Comparison of ENCODE assay signal across 8 mouse cellular contexts in genomic region chr4:134127121-134127455, GRCm38 (mm10). TPM values are rescaled to one million over a fixed set of nuclear protein-coding genes. Genes with fewer than 3 reads are reported as not detected.
DNase-seq lines count a peak whose midpoint lies in the region; ATAC-seq lines count a peak whose summit lies in the region.

No protein-coding gene starts in this region.

- H3K4me1 ChIP-seq in kidney, embryonic 16.5 days (ENCODE audit: insufficient read depth, low read length) = peaks cover 28% of the 10 kb centered on the region
- H3K4me1 ChIP-seq in brown adipose tissue, adult 24 weeks (ENCODE audit: control insufficient read depth, insufficient read depth, insufficient read length, low read length) = peaks cover 11% of the 10 kb centered on the region; the same call in 1 of the 2 replicates
- H3K4me1 ChIP-seq in midbrain, embryonic 10.5 days = peaks cover 42% of the 10 kb centered on the region

- H3K27me3 ChIP-seq in kidney, embryonic 16.5 days (ENCODE audit: insufficient read depth, low read length) = no peaks in the 10 kb centered on the region
- no peaks in the 10 kb centered on the region for H3K27me3 ChIP-seq in midbrain, embryonic 10.5 days (ENCODE audit: low read depth, poor library complexity, severe bottlenecking)

- H3K9me3 ChIP-seq in kidney, embryonic 16.5 days (ENCODE audit: low read length) = no peaks in the 10 kb centered on the region
- H3K9me3 ChIP-seq in midbrain, embryonic 10.5 days (replicated peaks) = no peaks in the 10 kb centered on the region

- no peak for DNase-seq in kidney, postnatal 14 days
- DNase-seq in induced T-regulatory cell, adult 2 months (ENCODE audit: low read depth) = peak; percentile 42
- DNase-seq in midbrain, embryonic 10.5 days (ENCODE audit: low spot score) = no peak
- no peak for DNase-seq in urinary bladder, postnatal 36 days (ENCODE audit: low spot score in 2 of 2)
- no peak for DNase-seq in ovary, postnatal 36 days (ENCODE audit: low spot score)
- DNase-seq in lung, adult 18-20 months = no peak

- H3K4me2 ChIP-seq in kidney, embryonic 16.5 days (replicated peaks; ENCODE audit: low read depth, low read length) = peak overlapping the region; percentile 88; the same call in 1 of the 2 replicates

- H3K9ac ChIP-seq in kidney, embryonic 16.5 days (replicated peaks; ENCODE audit: low read length) = peak overlapping the region; percentile 90; the same call in 1 of the 2 replicates

- no peak for ATAC-seq in kidney, embryonic 16.5 days (ENCODE audit: low FRiP score, low TSS enrichment)

- peaks cover 7% of the 10 kb centered on the region; the same call in 1 of the 2 replicates for H3K36me3 ChIP-seq in kidney, embryonic 16.5 days (ENCODE audit: insufficient read depth, low read length)
- peaks cover 24% of the 10 kb centered on the region for H3K36me3 ChIP-seq in midbrain, embryonic 10.5 days

- H3K4me3 ChIP-seq in kidney, embryonic 16.5 days (ENCODE audit: low read length) = peak overlapping the region; percentile 86; the same call in 1 of the 2 replicates
- peak overlapping the region; percentile 90 for H3K4me3 ChIP-seq in brown adipose tissue, adult 24 weeks (ENCODE audit: insufficient read depth, low read depth, low read length)
- H3K4me3 ChIP-seq in midbrain, embryonic 10.5 days = peak overlapping the region; percentile 84; the same call in 1 of the 2 replicates

- H3K27ac ChIP-seq in kidney, embryonic 16.5 days (ENCODE audit: low read length) = no peak overlapping the region
- H3K27ac ChIP-seq in brown adipose tissue, adult 24 weeks (replicated peaks; ENCODE audit: low read depth, low read length) = no peak overlapping the region
- no peak overlapping the region for H3K27ac ChIP-seq in midbrain, embryonic 10.5 days (replicated peaks)

- 83% methylated on average over 7 of the region's 7 CpGs for WGBS in kidney, embryonic 16.5 days
- WGBS in midbrain, embryonic 10.5 days = 85% methylated on average over 7 of the region's 7 CpGs

RNA-seq across cellular contexts. Expression of gene Sh3bgrl3, which starts 1.5 kb away (rescaled TPM):
- polyA plus RNA-seq in kidney, embryonic 16.5 days (2015; fragmentation: Nextera tagmentation; extraction: Ambion mirVana) = 389 and 435 TPM in 2 replicates
- polyA plus RNA-seq in brown adipose tissue, adult 24 weeks (2012; ENCODE audit: insufficient read depth, insufficient read length, missing spikeins) = 39.0 and 44.7 TPM in 2 replicates
- polyA plus RNA-seq in midbrain, embryonic 10.5 days (2016; fragmentation: Nextera tagmentation; extraction: Ambion mirVana) = 302 and 324 TPM in 2 replicates

RNA-seq across cellular contexts. Expression of gene Ubxn11, which starts 24.7 kb away (rescaled TPM):
- polyA plus RNA-seq in kidney, embryonic 16.5 days (2015; fragmentation: Nextera tagmentation; extraction: Ambion mirVana) = 13.5 and 13.8 TPM in 2 replicates
- 2.1 TPM in 1 of 2 replicates, not detected in the other for polyA plus RNA-seq in brown adipose tissue, adult 24 weeks (2012; ENCODE audit: insufficient read depth, insufficient read length, missing spikeins)
- 4.8 and 6.5 TPM in 2 replicates for polyA plus RNA-seq in midbrain, embryonic 10.5 days (2016; fragmentation: Nextera tagmentation; extraction: Ambion mirVana)

RNA-seq across cellular contexts. Expression of gene Cd52, which starts 32.2 kb away (rescaled TPM):
- polyA plus RNA-seq in kidney, embryonic 16.5 days (2015; fragmentation: Nextera tagmentation; extraction: Ambion mirVana) = 7.4 and 7.6 TPM in 2 replicates
- 14.0 and 16.8 TPM in 2 replicates for polyA plus RNA-seq in brown adipose tissue, adult 24 weeks (2012; ENCODE audit: insufficient read depth, insufficient read length, missing spikeins)
- 5.1 TPM in 2 replicates for polyA plus RNA-seq in midbrain, embryonic 10.5 days (2016; fragmentation: Nextera tagmentation; extraction: Ambion mirVana)

RNA-seq across cellular contexts. Expression of gene Cep85, which starts 59.8 kb away (rescaled TPM):
- 112 and 141 TPM in 2 replicates for polyA plus RNA-seq in kidney, embryonic 16.5 days (2015; fragmentation: Nextera tagmentation; extraction: Ambion mirVana)
- 4.9 and 10.0 TPM in 2 replicates for polyA plus RNA-seq in brown adipose tissue, adult 24 weeks (2012; ENCODE audit: insufficient read depth, insufficient read length, missing spikeins)
- 33.7 and 35.9 TPM in 2 replicates for polyA plus RNA-seq in midbrain, embryonic 10.5 days (2016; fragmentation: Nextera tagmentation; extraction: Ambion mirVana)
